Mouse (Mus musculus) adipocyte (in vitro differentiated cells): ENCODE results near the gene Esrrg.

Source experiments
- DNase-seq: peaks from one replicate; pipeline ENCODE4 v3.0.0-alpha.2; 2016; ENCODE audit warnings: low spot score

Esrrg gene

DNA sequence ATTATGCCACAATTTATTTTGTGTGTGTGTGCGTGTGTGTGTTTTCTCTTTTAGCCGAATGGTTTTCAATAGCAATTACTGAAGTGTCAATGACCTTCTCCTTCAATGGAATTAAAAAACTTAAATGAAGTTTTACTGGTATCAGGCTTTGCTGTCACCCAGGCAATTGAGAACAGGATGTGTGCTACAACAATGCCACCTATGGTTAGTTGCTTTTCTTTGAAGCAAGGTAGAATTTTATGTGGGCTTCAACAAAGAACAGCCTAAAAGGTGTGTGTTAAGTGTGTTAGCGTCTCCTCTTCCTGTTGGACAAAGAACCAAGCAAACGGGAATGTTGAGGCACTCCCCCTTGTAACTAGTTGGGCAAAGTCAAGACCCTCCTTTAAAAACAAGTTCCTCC lies 162.5 kb downstream of the Esrrg start:
- no peak for DNase-seq

DNA sequence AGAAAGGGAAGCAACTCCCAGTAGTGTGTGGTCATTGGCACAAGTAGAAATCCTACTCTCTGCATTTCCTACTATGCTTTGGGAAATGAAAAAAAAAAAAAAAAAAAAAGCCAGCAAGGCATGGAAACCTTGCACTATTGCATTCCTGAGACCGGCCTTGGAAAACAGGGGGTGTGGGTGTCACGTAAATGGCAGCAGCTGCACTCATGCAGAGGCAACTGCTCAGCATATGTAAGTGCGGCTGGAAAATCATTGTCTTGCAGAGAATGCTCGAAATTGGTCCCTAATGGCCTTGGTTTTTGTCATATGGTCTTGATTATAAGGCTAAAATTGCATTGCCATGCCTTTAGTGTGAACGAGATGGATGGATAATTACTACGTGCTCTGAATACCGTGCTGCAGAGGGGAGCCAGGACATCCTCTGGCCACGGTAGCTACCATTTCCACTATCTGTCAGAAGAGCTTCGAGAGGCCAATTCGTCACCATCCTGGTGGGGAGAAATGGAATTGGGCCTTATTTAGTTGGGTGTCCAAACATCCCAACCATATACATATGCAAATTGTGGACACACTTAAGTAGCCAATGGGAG lies 171.1 kb downstream of the Esrrg start:
- DNase-seq: no peak

- no peak for DNase-seq
Measured at GRCm38 (mm10) chr1:187785226-187785625, 176.6 kb downstream of the Esrrg start.

- DNase-seq: no peak
Measured at GRCm38 (mm10) chr1:187787055-187788016, 178.7 kb downstream of the Esrrg start.

GRCm38 (mm10) chr1:187794240-187794930 lies 185.8 kb downstream of the Esrrg start:
- DNase-seq: no peak

GRCm38 (mm10) chr1:187795551-187795950 lies 187.0 kb downstream of the Esrrg start:
- no peak for DNase-seq

DNA sequence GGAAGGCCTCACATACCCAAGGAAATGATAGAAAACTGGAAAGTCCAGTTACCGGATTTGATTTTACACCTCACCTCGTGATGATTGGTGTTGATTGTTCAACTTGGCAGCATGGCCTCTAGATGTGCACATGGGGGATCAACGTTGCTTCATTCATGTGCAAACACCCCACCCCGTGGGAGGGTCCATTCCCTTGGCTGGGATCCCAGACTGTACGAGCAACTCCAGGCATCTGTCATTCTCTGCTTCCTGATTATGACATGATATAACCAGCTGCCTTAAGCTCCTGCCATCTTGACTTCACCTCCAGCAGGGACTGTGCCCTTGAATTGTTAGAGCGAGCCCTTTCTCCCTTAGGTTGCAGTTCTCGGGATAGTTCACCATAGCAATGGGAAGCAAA lies 190.7 kb downstream of the Esrrg start:
- DNase-seq: no peak

- DNase-seq: no peak
Measured at GRCm38 (mm10) chr1:187800761-187801160, 192.2 kb downstream of the Esrrg start.

- no peak for DNase-seq
Measured at GRCm38 (mm10) chr1:187803566-187803965, 195.0 kb downstream of the Esrrg start.

DNA sequence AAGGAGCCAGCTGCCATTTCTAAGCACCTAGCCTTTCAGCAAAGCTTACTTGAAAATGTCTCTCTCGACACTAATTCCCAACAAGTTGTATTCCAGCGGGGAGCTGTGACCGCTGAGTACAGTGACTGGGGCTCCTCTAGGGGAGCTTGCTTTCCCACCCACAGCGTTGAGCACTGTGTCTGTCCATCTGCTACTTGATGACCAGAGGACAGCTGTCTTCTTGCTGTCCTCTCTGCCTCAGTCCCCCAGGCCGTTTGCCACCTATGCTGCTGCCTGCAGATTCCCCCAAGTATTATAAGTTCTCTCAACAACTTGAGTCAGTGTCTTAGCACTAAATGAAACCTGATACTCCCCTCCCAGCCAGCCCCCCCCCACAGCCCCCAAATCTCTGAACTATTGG lies 195.4 kb downstream of the Esrrg start:
- DNase-seq: no peak

- DNase-seq: no peak
Measured at GRCm38 (mm10) chr1:187805001-187805400, 196.4 kb downstream of the Esrrg start.

- no peak for DNase-seq
Measured at GRCm38 (mm10) chr1:187807477-187808390, 199.1 kb downstream of the Esrrg start.

DNA sequence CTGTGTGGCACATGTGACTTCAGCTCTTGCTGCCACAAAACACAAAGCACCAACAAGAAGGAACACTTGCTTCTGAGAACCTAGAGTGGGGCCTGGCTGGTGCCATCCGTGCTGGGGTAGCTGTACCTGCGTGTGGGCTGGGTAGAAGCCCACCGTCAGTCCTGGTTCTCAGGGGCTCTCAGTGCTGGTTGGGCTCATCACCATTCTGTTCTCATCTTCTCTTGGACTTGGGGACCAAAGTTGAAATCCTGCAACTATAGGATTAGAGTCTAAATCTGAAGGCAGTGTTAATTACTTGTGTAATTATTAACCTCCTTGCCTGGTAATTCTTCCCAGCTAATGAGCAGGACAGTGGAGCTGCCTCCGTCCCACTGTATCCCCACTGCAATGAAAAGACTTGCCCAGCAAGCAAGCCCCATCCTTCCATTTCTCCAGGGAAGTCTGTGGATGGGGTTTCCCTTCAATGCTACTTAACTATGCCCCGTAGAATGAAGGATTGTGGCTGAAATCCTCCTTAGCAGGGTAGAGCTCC lies 199.9 kb downstream of the Esrrg start:
- no peak for DNase-seq

DNA sequence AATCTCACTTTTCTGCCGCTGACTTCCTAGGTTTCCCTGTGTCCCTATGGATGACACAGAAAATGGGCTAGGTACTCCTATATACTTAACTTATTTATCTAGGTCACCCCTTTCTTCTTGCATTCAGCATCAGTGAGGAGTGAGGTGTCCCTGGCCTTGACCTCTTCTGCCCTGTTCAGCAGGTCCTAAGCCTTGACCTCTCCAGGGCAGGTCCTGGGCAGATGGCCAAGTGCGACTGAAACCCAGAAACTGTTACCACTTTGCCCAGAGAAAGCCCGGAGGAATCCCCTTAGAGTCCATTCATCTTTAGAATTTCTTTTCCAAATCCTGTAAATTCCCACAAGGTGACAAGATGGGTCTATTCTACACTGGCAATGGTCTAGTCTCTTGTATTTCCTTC lies 201.0 kb downstream of the Esrrg start:
- no peak for DNase-seq

- DNase-seq: no peak
Measured at GRCm38 (mm10) chr1:187819406-187819805, 210.8 kb downstream of the Esrrg start.

DNA sequence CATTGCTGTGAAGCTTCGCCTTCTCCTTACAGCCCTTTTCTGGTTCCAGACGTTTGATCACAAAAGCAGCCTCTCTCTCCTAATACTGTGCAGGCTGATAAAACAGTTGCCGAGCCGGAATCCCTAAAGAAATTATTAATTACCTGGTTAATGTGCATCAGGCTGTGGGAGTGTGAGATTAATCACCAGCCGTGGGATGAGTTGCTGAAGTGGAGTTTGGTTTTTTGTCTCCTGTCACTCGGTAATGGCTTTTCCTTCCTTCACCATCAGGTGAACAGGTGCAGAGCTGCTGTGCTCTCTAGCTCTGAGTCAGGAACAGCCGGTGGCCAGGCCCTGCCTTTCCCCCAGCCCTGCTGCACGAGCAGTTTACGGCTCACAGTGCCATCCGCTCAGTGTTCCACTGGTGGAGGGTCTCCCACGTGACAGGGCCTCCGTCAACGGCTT lies 212.8 kb downstream of the Esrrg start:
- DNase-seq: no peak

GRCm38 (mm10) chr1:187823351-187823750 lies 214.8 kb downstream of the Esrrg start:
- no peak for DNase-seq

- DNase-seq: no peak
Measured at GRCm38 (mm10) chr1:187825421-187826097, 217.0 kb downstream of the Esrrg start.

- DNase-seq: no peak
Measured at GRCm38 (mm10) chr1:187826140-187826539, 217.5 kb downstream of the Esrrg start.

- DNase-seq: no peak
Measured at GRCm38 (mm10) chr1:187826869-187827268, 218.3 kb downstream of the Esrrg start.

- DNase-seq: no peak
Measured at GRCm38 (mm10) chr1:187830937-187831336, 222.3 kb downstream of the Esrrg start.
